Mouse (Mus musculus): ENCODE results near the gene Csmd2.

DNA sequence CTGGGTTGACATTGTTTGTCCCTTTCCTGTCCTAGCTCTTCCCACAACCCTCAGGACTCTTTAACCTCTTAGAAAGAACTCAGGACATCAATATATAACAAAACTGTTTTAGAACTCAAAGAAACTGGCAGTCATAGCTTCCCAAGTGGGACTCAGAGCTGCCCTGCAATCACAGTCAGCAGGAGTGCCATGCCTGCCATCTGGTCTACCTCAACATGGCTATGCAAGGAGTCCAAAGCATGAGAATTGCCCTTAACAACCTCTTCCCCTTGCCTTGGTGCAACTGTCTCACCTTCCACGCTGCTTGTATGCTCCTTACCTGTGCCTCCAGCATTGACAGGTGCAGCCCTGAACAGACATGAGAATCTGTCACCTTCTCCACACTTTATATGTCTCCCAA is 415.0 kb downstream of the Csmd2 start:
- TF ChIP-seq CTCF (conservative IDR thresholded peaks at IDR 0.05; ENCODE audit: insufficient read depth, insufficient read length, low read depth, low read length) = no peak
- no peak for TF ChIP-seq POLR2A (IDR thresholded peaks at IDR 0.05; ENCODE audit: low read depth, low read length)
